Mouse (Mus musculus) urinary bladder, adult 18-20 months (tissue): Measurements from ENCODE around the gene Cacng1.

Experiments used
- DNase-seq, 2 experiments: peaks; one replicate each; pipeline ENCODE4 v3.0.0; 2022; ENCODE audit warnings: low spot score in 2 of 2, mixed read lengths in 2 of 2

Gene Cacng1

DNA sequence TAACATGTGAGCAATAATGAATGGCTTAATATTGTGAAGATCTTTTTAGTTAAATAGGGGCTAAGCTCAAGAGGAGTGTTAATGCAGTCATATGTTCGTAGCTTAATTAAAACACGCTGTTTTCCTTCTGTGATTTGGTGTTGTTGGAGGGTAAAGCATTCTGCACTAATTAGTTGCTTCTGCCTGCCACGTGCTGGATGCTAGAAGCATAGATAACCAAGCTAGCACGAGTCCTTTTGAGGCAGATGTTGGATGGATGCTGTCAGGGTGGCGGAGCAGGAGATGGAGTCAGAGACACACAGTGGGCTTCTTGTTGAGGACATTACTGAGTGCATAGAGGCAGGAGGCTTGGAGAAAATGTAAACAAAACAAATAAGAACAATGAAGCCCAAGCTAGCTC lies 59.2 kb downstream of the Cacng1 start:
- no peak for DNase-seq

DNA sequence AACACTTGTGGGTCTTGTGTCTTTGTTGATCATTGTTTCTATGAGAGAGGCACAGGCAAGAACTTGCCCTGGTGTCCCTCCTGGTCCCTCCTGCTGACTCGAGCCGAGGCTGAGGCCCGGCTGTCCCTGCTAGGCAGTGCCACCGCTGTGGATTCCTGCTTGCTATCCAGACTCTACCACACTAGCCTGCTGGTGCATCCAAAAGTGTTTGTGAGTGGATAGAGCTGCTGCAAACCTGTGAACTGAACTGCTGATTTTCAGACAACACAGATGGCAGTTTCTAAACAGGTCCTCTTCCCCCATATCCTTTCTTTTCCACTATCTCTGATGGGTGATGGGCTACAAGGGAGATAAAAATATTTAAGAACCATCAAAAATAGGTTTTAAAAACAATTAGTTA lies 60.8 kb downstream of the Cacng1 start:
- no peak for DNase-seq
